Mouse (Mus musculus) erythroblast, embryonic 14.5 days (primary cell): ENCODE measurements around the gene Oprm1.

Experiments
- GATA1 ChIP-seq: IDR thresholded peaks from 2 replicates; pipeline ENCODE4 v1.6.1; 2012; ENCODE audit warnings: low read length, inconsistent platforms, mixed read lengths
- TAL1 ChIP-seq: IDR thresholded peaks from 3 replicates; pipeline ENCODE4 v1.6.1; 2012; ENCODE audit warnings: low read length, inconsistent platforms, mixed read lengths

DNA sequence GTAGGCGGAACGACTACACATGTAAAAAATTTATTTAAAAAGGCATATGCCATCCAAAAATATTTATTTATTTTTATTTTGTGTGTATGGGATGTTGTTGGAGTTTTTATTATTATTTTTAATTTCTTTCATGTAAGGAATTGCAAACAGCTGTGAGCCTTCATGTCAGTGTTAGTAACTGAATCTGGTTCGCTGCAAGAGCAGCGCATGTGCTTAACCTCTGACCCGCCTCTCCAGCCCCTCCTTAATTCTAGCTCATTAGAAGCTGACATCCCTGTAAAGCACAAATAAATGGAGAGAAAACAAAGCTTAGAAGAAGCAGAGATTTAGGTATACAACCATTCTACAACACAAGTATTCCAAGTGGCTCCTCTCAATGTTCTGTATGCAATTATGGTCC is 285.6 kb downstream of the Oprm1 start:
- TF ChIP-seq TAL1 (no peak), GATA1 (no peak)
